Mouse (Mus musculus): Measurements from ENCODE around the gene Atf7.
A peak's percentile ranks its signal among the peaks of the same experiment; 100 is the strongest.

The Atf7 gene

DNA sequence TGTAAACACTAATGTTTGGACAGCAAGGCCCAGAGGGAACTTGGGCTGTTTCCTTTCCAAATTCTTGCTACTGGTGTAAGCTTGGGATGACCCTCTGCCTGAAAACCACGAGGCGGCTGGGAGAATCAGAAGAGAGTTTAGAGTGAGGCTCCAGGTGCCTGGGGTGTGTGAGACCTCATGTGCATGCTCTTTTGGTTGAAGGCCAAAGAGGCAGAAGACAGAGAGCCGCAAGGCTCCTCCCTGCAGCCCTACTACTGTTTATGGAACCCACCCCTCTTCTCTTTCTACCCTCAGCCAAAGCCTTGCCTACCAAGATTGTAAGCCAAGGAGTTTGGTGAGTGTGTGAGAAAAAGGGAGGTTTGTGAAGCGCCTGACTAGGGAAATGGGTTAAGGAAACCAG lies 109.5 kb downstream of the Atf7 start:
- no peak for DNase-seq (ENCODE audit: low spot score)

DNA sequence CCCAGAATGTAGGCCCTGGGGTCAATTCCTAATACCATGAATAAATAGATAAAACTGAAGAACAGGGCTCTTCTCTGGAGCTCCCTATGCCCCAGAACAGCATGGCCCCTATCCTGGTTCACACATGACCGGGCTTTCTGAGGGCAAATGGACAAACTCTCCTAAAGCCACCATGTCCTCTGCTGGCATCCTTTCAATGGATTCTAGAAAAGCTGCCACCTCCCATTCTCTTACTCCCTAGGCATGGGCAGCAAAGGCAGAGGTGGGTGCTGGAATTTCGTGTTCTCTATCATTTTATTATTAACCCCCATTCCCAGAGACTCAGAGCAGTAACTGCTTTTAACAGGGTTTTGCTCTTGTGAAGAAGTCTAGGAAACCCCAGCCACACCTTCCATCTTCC lies 110.0 kb downstream of the Atf7 start:
- DNase-seq (ENCODE audit: low spot score) = no peak

DNA sequence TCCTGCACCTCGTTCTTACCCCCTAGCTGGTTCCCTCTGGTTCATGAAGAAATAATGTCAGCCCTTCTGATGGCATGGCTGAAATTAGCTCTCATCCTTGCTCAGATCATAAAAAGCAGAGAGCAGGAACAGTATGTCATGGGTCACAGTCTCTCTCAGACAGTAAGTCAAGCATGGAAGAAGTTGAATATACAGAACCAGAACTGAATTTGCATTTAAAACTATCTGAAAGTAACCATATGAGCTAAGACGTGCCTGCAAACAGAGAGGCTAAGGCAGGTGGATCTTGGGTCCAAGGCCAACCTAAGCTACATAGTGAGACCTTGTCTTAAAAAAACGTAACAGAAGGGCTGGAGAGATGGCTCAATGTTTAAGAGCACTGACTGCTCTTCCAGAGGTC lies 112.3 kb downstream of the Atf7 start:
- DNase-seq (ENCODE audit: low spot score) = no peak

DNA sequence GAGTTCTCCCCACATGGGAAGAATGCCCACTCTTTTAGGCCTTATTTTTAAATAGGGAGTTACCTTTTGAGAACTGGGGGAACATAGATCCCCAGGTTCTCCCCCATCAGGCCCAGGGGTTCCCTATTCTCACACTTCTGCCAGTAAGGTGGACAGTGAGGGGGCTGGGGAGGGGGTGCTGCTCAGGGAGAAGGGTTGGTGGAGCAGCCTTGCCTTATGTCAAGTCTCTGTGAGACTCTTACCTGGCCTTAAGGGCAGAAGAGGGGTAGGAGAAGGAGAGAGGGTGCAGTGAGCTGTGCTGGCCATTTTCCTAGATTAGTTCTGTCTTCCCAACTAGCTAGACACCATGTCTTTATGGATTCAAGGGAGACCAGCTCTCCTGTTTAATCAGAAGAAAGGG lies 112.8 kb downstream of the Atf7 start:
- DNase-seq (ENCODE audit: low spot score) = no peak

DNA sequence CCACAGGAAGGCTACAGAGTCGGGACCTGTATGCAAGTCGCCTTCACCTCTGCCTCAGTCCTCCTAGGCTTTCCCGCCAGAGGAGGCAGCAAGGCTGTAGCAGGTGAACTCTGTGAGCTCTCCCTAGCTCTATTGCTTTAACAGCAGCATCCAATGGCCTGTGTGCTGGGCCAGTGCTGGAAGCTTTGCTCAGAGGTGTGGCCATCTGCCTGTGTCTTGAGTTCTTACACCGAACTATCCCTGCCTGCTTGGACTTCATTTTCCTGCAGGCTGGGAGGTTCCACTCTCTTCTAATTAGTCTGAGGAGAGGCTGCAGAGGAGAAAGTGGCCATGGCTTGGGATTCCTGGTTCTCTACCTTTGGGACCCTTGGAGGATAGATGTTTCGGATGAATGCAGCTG lies 113.3 kb downstream of the Atf7 start:
- DNase-seq (ENCODE audit: low spot score) = no peak

DNA sequence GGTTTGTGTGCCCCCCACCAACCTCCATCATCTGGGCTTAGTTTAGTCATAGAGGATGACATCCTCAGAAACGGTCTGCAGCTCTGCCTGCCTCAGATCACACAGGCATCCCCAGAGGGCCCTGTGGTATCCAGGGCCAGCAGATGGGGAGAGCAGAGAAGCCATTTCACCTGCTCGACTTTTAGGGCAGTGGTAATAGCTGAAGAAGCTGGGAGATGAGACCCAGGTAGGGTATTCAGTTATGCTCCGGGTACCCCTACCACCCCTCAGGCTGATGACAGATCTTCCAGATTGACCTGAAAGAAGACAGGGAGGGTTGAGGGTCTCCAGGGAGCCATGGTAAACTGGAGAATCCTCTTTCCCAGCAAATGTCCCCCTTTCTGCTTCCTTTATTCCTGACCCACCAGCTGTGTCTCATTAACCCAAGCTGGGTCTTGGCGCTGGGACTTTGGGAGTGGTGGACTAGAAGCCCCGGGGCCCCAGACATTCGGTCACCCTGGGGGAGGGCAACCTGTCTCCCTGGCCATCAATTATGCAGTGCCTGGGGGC lies 113.9 kb downstream of the Atf7 start:
- DNase-seq (ENCODE audit: low spot score) = no peak

DNA sequence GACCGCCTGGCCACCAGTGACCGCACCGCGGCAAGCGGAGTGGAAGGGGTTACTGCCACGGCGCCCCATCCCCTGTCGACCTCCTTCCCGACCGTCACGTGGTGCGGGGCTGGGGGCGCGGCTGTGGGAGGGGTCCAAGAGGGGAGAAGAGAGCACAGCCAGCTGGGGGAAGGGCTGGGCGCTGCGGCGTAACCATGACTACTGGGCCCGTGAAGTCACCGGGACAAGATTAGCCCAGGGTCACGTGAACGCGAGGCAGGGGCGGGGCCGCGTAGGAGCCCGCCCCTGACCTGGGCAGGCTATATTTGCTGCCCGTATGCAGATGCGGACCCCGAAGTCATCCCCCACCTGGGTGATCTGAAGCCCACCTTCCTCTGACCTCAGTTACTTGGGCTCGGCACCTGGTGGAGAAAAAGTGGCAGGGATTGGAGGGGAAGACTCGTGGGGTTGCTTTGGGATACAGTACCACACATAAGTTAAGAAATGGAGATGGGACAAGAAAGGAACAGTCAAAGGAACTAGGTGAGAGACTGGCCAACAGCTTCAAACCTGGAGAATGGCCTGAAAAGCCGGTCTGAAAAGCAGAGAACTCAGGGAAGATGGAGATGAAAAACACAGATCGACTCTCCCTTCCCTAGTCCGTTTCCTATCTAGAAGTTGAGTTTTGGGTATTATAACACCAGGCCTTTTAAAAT lies 114.5 kb downstream of the Atf7 start:
- peak; percentile 70 for DNase-seq (ENCODE audit: low spot score)

DNA sequence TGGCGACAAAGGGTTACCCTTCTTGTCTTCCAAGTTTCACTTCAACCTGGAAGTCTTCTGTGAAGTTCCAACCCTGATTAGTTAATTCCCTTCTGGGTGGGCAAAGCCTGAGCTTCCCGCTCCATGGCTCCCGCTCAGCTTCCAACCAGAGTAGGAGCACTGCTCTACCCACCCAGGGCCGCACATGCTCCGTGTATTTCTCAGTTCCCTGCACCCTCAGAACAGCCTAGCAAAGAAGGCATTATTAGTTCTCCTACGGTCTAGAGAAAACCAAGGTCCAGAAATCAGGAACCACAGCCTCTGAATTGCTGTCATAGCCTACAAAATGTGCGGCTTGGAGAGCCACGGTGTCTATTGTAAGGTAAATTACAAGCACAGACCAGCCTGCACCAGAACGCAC lies 115.2 kb downstream of the Atf7 start:
- no peak for DNase-seq (ENCODE audit: low spot score)

DNA sequence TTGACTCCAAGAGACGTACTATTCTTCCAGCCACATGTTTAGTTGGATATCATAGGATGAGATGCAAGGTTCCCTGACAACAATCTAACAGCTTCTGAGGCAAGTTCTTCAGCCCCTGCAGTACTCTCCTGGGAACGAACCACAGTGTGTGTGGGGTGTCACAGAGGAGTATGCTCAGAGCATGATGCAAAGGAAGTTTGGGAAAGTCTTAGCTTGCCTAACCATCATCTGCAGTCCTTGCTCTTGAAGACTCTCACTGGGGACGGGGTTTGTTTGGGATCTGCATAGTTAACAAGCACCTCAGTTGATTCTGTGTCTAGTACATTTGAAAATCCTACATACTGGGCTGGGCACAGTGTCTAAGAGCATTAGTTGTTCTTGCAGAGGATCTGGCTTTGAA lies 116.9 kb downstream of the Atf7 start:
- no peak for DNase-seq (ENCODE audit: low spot score)

DNA sequence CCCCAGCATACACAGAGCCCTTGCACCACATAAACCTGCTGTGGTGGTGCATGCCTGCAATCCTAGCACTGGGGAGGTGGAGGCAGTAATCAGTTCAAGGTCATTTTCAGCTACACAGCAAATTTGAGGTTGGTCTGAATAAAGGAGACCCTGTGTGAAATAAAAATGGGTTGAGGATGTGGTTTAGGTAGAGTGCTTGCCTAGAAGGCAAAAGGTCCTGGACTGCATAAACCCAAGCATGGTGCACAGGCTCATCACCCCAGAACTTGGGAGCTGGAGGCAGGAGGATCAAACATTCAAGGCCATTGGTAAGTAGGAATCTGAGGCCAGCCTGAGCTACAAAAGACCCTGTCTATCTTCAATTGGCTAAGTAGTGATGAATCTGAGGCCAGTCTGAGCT lies 117.7 kb downstream of the Atf7 start:
- DNase-seq (ENCODE audit: low spot score) = no peak

DNA sequence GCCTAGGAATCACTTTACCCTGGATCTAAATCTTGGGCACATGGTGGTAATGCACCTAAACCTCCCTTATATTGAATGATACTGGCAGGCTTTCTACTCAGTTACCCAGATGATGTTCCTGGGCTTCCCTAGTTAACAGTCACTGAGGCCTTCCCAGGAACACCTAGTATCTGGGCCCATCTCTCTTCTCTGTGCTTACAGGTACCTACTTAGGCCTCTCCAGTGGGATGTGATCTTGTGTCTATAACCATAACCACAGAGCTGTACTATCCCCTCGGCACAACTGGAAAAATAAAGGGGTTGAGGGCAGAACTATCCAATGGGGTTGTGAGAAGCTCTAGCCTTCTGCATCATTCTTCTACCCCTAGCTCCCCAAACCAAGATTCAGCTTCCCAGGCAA lies 118.4 kb downstream of the Atf7 start:
- DNase-seq (ENCODE audit: low spot score) = no peak

DNA sequence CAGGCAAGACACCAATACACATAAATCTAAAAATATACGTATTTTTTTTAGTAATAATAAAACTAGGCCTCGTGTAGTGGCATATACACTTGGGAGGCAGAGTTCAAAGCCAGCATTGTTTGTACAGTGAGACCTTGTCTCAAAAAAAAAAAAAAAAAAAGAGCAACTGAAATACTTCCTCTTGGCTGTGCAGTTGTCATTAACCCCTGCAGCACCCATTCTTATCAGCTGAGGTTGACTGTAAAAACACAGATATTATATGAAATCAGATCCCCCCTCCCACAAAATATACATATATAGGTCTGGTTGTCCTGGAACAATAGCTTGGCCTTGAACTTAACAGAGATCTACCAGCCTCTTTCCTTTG lies 118.8 kb downstream of the Atf7 start:
- no peak for DNase-seq (ENCODE audit: low spot score)

DNA sequence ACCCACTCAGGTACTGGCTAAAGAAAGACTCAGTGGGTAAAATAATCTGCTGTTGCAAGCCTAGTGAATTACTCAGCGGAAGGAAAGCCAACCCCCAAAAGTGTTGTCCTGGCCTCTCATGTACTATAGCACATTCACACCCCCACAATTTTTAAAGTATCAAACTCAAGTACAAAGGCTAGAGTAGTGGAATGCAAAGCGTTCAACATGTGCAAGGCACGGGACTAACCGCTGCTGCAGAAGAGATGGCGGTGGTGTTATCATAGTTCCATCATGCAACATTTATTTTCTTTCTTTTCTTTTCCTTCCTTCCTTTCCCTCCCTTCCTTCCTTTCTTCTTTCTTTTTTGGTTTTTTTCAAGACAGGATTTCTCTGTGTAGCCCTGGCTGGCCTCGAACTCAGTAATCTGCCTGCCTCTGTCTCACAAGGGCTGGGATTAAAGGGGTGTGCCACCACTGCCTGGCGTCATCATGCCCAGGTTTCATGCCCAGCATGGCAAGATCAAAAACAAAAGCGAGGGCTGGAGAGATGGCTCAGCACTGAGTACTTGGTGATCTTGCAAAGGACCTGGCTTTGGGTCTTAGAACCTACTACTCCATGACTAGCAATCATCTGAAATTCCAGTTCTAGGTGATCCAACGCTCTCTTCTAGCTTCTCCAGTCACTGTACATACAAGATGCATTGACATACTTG lies 119.3 kb downstream of the Atf7 start:
- DNase-seq (ENCODE audit: low spot score) = no peak

DNA sequence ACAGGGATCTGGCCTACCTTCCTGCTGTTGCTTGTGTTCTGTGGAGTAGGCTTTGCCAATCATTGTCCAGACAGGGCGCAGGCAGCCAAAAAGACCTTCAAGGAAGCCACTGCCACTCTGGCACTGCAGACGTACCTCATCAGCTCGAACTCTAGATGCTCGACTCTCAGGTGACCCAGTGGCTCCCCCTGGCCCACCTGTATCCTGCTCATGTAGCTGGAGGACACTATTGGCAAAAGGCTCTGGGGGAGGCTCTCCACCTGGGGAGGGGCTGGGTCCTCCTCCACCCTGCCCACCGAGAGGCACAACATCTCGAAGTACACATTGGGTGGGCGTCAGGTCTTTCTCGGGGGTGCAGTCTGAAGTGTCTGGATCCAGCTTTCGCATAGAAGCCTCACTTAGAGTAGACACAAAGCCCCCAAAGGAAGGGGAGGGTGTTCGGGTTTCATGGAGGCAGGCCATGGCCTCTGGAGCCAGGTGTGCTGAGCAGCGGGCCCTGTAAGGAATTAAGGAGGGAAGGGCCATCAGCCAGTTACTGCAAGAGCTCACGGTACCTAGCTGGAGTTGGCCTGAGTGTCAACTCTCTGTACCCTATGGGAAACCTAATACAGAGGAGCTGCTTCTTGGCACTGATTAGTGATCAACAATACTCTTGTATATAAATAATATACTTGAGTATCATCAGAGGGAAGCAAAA lies 120.0 kb downstream of the Atf7 start:
- DNase-seq (ENCODE audit: low spot score) = no peak

DNA sequence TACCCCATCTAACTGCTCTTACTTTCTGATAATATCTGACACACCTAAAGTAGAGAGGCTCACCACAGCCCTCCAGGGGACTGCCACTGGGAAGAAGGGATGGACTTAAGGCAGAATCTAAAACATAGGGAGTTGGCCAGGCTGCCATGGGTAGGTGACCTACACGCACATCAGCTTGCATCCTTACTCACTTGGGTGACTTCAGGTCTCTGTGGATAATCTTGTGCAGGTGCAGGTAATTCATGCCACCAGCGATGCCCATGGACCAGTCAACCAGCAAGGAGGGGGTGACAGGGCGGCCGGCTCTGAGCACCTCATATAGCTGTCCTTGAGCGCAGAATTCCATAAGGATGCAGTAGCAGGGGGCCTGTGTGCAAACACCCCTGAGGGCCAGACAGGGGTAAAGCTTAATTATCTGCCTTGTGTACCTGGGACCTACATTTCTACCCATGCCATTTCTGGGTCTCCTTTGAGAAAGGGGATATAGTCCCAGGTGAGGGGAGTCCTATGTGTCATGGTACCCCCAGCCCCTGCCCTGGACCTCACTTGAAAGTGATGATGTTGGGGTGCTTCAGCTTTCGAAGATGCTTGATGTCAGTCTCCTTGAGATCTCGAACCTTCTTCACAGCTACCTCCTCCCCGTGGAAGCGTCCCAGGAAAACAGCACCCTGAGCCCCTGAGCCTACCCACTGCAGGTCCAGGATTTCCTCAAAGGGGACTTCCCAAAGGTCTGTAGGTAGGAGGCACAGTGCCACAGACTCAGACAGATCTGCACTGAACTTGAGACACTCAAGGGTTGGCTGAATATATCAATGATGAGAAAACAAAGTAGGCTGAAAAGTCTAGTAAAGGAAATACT lies 121.1 kb downstream of the Atf7 start:
- no peak for DNase-seq (ENCODE audit: low spot score)

DNA sequence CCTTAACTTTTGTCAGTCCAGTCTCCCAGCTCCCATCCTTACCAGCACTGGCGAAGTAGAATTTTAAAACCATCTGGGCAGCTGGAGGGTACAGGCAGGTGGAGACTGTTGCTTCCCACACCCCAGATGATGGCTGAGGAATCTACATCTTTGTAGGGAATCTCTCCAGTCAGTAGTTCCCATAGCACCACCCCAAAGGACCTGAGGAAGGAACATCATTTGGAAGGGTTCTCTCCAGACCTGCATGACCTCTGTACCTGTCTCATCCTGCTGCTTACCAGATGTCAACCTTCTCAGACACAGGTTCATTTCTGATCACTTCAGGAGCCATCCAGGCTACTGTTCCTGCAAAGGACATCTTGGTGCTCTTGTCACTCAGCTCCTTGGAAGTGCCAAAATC lies 121.8 kb downstream of the Atf7 start, which contains the start of gene Gm10337:
Gm10337 (plus strand) TSS at position 276 of the 400 bp plus-strand sequence.
- no peak for DNase-seq (ENCODE audit: low spot score)

DNA sequence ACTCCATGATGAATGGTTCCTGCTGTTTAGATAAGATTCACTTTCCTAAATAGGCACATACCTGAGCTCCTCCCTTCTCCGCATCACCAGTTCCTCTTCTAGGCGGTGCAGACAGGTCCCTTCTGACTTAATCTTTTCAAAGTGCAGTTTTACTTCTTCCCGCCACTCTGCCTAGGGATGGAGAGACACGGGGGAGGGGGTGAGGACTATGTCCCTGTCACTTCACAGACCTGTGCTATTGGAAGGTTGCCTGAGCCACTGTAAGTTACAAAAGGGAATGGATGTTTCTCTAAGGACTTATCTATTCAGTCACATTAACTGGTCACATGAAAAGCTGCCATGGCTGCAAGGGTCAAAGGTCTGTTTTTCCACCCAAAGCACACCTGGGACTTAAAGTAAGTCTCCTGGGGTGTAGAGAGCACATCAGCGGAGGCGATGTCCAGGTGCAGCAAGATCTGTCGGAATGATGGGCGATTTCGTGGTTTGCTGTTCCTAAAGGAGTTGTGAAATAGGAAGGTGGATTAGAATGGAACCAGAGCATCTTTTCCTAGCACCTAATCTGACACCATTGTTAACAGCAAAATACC lies 122.9 kb downstream of the Atf7 start:
- no peak for DNase-seq (ENCODE audit: low spot score)

DNA sequence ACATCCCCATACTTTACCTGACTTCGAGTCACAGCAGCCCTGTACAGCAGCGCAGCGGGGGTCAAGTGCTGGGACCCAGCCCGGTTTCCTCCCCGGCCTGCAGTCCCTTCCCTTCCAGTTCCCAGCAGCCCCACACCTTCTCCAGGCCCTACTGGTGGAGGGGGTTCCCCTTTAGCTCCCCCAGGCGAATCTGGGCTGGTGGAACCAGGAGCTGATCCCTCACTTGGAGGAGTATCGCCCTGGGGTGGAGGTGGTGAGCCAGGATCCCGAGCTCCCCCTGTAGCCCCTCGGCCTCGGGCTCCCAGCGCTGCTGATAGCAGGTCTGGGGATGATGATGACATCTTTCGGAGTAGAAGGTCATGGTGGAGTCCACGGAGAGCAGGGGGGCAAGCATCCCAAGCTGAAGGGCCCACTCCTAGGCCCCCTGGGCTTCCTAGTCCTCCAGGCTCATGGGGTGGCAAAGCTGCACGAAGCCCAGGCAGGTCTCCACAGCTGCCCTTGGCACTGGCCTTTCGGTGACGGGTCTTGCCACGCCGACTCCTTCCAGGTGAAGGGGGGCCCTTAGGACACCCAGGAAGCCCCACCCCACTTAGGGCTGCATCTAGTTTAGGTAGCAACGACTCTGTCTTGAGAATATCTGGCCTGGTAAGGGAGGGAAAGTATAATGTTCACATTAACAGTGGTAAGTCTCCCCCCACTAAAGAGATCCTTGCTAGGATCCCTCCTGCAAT lies 124.0 kb downstream of the Atf7 start:
- DNase-seq (ENCODE audit: low spot score) = no peak

DNA sequence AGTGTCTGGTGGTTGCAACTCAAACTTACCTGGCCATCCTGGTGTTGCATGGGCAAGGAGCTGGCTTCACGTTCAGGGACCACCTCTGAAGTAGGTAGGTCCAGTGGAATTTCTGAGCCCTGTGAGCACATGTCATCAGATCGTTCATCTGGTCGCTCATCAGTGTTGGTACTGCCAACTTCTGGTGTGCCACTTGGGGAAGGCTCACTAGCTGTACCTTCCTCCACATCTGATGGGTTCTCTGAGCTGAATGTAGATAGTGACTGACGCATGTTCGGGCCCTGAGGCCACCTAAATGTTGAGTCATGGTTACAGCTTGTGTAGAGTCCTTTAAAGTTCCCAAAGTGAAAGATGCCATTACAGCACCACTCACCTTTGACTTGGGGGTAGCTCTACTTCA lies 124.8 kb downstream of the Atf7 start:
- DNase-seq (ENCODE audit: low spot score) = no peak

DNA sequence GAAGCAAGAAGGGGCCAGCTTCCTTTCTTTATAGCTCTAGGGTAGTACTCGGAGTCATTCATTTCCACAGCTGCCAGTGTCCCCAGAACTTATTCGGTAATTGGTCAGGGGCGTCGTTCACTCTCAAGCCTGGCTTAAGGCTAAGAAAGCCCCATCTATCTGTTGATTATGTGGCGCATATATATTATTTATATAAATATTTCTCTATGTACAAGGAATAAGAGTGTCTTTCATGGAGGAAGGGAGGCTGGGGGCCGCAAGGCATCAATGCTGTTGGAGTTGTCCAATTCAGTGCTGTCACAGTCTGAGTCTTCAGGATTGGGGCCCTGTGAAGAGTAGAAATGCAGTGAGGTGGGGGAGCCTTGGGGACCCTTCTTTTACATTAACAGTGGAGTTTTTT lies 125.4 kb downstream of the Atf7 start:
- DNase-seq (ENCODE audit: low spot score) = no peak

DNA sequence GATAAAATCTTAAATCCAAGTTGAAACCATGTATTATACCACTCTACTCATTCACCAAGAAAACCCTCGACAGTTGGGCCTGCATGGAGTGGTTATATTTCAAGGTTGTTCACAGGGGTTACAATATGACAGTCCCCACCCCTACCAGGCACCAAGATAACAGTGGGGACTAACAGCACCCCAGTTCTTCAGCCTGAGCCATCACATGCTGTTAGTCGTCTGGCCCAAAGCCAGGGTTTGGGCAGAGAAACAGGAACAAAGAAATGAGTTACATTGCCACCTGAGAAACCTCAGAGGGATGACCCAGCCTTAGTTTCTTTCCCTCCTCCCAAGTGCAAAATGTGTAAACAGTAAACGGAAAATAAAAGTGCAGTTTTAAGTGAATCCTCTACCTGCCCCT lies 125.9 kb downstream of the Atf7 start:
- DNase-seq (ENCODE audit: low spot score) = no peak

All from c-Kit-positive CD71-positive TER-119-positive erythroid progenitor cells, embryonic 14.5 days (primary cell).